Mouse (Mus musculus) lung, postnatal 0 days (tissue): ENCODE results near the gene Fbxw17.

Experiments
- CTCF ChIP-seq: IDR thresholded peaks from 2 replicates; pipeline ENCODE4 v1.5.1; 2016; ENCODE audit warnings: antibody characterized with exemption, mild to moderate bottlenecking
- EP300 ChIP-seq: IDR thresholded peaks from 2 replicates; pipeline ENCODE4 v1.6.1; 2016; ENCODE audit warnings: antibody characterized with exemption, mild to moderate bottlenecking, control low read depth

GRCm38 (mm10) chr13:50464621-50465562, 47.2 kb downstream of the Fbxw17 start:
- peak; percentile 16; the same call in 1 of the 2 replicates for TF ChIP-seq CTCF
- no peak for TF ChIP-seq EP300
